Mouse (Mus musculus): ENCODE measurements around the gene Flt4. TPM values are rescaled to one million over a fixed set of nuclear protein-coding genes. Genes with fewer than 3 reads are reported as not detected.

The Flt4 gene
- total and polyA plus RNA-seq, 2 experiments from 2014 or later, result 1.4 to 2.6 TPM

DNA sequence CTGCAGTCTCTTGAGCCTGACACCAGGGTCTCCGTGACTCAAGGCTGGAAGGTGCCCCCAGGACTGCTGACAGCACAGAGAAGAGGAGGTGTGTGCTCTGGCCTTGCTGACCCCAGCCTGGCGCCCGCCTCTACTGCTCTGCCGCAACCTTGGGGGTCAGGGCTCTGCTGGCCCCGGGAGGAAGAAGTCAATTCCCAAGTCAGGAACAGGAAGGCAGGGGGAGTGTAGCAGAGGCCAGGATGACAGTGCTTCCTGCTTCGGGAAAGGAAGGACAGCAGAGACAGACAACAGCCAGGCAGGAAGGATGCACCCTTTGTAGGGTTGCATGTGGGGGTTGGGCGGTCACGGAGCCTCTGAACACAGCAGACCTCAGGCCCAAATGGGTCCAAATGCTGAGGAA, 9.4 kb downstream of the Flt4 start:
- no peak for ATAC-seq (ENCODE audit: low FRiP score)
- no peak overlapping the region for H3K4me2 ChIP-seq (ENCODE audit: low read depth, low read length, poor library complexity, severe bottlenecking)
- H3K4me3 ChIP-seq (ENCODE audit: low read depth, low read length), result no peak overlapping the region
- no peak overlapping the region for H3K27ac ChIP-seq (ENCODE audit: low read depth, low read length)
- H3K9me3 ChIP-seq (ENCODE audit: low read length), result no peaks in the 10 kb centered on the region
- no peak for DNase-seq (ENCODE audit: low spot score)
- 78% methylated on average over 8 of the region's 8 CpGs for WGBS
- no peak overlapping the region for H3K9ac ChIP-seq (replicated peaks; ENCODE audit: low read length, poor library complexity, severe bottlenecking)
- TF ChIP-seq CTCF (IDR thresholded peaks at IDR 0.05), result no peak
- peaks cover 4% of the 10 kb centered on the region; the same call in 1 of the 2 replicates for H3K27me3 ChIP-seq (ENCODE audit: insufficient read depth, low read length)
- H3K4me1 ChIP-seq (ENCODE audit: insufficient read depth, low read length), result no peaks in the 10 kb centered on the region
- no peaks in the 10 kb centered on the region for H3K36me3 ChIP-seq (ENCODE audit: insufficient read depth, low read length)

DNA sequence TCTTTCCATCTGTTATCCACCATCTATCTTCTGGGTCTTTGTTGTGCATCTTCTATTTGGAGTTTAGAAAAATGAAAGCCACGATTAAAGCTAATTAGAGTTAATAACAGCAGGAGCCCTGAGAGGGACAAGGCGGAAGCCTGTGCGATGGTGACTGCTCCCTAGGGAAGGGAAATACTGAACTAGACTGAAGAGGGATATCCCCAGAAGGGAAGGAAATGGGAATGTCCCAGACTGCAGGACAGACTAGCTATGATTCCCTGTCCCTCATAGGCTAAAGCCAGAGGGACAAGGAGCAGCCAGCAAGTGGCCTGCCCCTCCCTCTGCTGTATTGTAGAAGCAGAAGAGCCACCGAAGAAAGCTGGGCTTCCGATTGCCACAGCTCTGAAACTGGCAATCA, 12.9 kb downstream of the Flt4 start:
- no peak for TF ChIP-seq CTCF (IDR thresholded peaks at IDR 0.05)

DNA sequence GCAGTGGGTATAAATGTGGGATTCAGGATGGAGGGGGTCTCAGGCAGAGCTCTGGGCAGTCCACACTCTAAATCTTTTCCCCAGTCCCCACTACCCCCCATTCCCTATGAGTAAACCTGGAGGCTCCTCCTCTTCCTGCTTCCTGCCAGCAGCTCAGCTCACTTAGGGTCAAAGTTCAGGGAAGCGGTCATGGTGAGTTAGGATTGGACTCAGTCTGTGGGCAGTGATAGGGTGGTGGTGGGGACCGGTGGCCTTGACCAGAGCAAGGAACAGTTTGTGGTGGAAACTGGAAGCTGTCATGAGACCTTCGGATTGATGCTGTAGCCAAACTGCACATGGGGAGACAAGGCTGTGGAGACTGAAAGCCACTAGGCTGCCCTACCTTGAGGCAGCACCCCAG, 15.1 kb downstream of the Flt4 start:
- Histone ChIP-seq H3K36me3 (ENCODE audit: insufficient read depth, low read length) (no peaks in the 10 kb centered on the region), H3K27me3 (ENCODE audit: insufficient read depth, low read length) (no peaks in the 10 kb centered on the region), H3K9me3 (ENCODE audit: low read length) (no peaks in the 10 kb centered on the region), H3K27ac (ENCODE audit: low read depth, low read length) (no peak overlapping the region), H3K4me1 (ENCODE audit: insufficient read depth, low read length) (no peaks in the 10 kb centered on the region), H3K4me2 (ENCODE audit: low read depth, low read length, poor library complexity, severe bottlenecking) (no peak overlapping the region), H3K9ac (replicated peaks; ENCODE audit: low read length, poor library complexity, severe bottlenecking) (no peak overlapping the region), H3K4me3 (ENCODE audit: low read depth, low read length) (no peak overlapping the region)
- no peak for TF ChIP-seq CTCF (IDR thresholded peaks at IDR 0.05)
- no peak for ATAC-seq (ENCODE audit: low FRiP score)
- WGBS, result 88% methylated on average over 3 of the region's 3 CpGs
- DNase-seq (ENCODE audit: low spot score), result no peak

More for the DNA sequence above, 12.9 kb downstream of the Flt4 start:
- Histone ChIP-seq H3K4me2 (ENCODE audit: low read depth, low read length, poor library complexity, severe bottlenecking) (no peak overlapping the region), H3K36me3 (ENCODE audit: insufficient read depth, low read length) (no peaks in the 10 kb centered on the region), H3K4me3 (ENCODE audit: low read depth, low read length) (no peak overlapping the region), H3K27ac (ENCODE audit: low read depth, low read length) (no peak overlapping the region), H3K27me3 (ENCODE audit: insufficient read depth, low read length) (0 out of 2 replicates have a peak, but pooled peaks cover 4% of the 10 kb centered on the region), H3K4me1 (ENCODE audit: insufficient read depth, low read length) (no peaks in the 10 kb centered on the region), H3K9ac (replicated peaks; ENCODE audit: low read length, poor library complexity, severe bottlenecking) (no peak overlapping the region), H3K9me3 (ENCODE audit: low read length) (no peaks in the 10 kb centered on the region)
- WGBS, result 81% methylated on average over 5 of the region's 5 CpGs
- ATAC-seq (ENCODE audit: low FRiP score) (no peak), DNase-seq (ENCODE audit: low spot score) (no peak)

DNA sequence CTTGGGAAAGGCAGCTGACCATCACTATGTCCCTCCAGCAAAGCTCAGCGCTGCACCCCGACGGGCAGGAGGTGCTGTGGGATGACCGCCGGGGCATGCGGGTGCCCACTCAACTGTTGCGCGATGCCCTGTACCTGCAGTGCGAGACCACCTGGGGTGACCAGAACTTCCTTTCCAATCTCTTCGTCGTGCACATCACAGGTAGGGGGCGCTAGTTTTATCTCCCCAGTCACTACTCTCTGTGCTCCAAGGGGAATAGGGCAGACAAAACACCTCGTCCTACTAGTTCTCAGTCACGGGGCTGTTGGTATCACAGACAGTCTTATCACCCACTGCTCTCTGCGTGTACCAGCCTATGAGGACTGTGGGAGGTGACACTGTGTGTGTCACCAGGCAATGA, 16.8 kb downstream of the Flt4 start:
- Histone ChIP-seq H3K4me1 (ENCODE audit: insufficient read depth, low read length) (no peaks in the 10 kb centered on the region), H3K4me3 (ENCODE audit: low read depth, low read length) (no peak overlapping the region), H3K9ac (replicated peaks; ENCODE audit: low read length, poor library complexity, severe bottlenecking) (no peak overlapping the region), H3K27me3 (ENCODE audit: insufficient read depth, low read length) (no peaks in the 10 kb centered on the region), H3K4me2 (ENCODE audit: low read depth, low read length, poor library complexity, severe bottlenecking) (no peak overlapping the region), H3K9me3 (ENCODE audit: low read length) (no peaks in the 10 kb centered on the region), H3K27ac (ENCODE audit: low read depth, low read length) (no peak overlapping the region), H3K36me3 (ENCODE audit: insufficient read depth, low read length) (no peaks in the 10 kb centered on the region)
- WGBS, result 64% methylated on average over 15 of the region's 15 CpGs
- no peak for DNase-seq (ENCODE audit: low spot score)
- TF ChIP-seq CTCF (IDR thresholded peaks at IDR 0.05), result peak; percentile 26; the same call in 1 of the 2 replicates
- ATAC-seq (ENCODE audit: low FRiP score), result no peak

DNA sequence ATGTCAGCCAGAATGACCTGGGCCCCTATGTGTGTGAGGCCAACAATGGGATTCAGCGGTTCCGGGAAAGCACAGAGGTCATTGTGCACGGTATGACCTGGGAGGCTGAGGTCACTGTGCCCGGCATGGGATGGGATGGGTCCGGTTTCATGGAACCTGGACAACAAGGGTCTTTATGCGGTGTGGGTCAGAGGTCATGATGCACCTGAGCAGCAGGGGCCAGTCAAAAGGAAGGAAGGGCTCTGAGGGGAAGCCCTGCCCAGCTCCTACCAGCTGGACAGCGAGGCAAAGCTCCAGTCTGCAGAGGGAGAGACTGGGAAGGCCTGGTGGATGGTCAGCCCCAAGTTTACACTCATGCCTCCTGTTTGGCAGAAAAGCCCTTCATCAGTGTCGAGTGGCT, 17.7 kb downstream of the Flt4 start:
- H3K4me1 ChIP-seq (ENCODE audit: insufficient read depth, low read length), result no peaks in the 10 kb centered on the region
- no peaks in the 10 kb centered on the region for H3K36me3 ChIP-seq (ENCODE audit: insufficient read depth, low read length)
- H3K27ac ChIP-seq (ENCODE audit: low read depth, low read length), result no peak overlapping the region
- WGBS, result 67% methylated on average over 8 of the region's 8 CpGs
- DNase-seq (ENCODE audit: low spot score) (no peak), ATAC-seq (ENCODE audit: low FRiP score) (no peak)
- no peak for TF ChIP-seq CTCF (IDR thresholded peaks at IDR 0.05)
- no peaks in the 10 kb centered on the region for H3K9me3 ChIP-seq (ENCODE audit: low read length)
- H3K9ac ChIP-seq (replicated peaks; ENCODE audit: low read length, poor library complexity, severe bottlenecking), result no peak overlapping the region
- H3K27me3 ChIP-seq (ENCODE audit: insufficient read depth, low read length), result no peaks in the 10 kb centered on the region
- no peak overlapping the region for H3K4me2 ChIP-seq (ENCODE audit: low read depth, low read length, poor library complexity, severe bottlenecking)
- no peak overlapping the region for H3K4me3 ChIP-seq (ENCODE audit: low read depth, low read length)

DNA sequence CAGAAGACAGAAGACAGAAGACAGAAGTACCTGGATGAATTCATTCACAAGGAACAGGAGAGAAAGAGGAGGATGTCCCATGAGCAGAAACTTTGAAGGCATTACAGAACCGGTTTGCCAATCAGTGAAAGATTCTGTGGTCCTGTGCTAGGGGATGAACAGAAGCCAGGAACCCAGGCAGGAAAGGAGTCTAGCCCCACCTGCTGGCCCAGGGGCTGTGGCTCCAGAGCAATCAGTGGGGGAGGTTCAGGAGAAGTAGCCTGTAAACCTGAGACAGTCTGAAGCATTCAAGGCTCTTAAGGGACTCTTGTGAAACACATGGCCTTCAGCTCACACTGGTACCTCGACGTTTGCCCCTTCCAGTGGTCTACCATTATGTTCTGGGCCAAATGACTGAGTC, 22.1 kb downstream of the Flt4 start:
- Histone ChIP-seq H3K4me2 (ENCODE audit: low read depth, low read length, poor library complexity, severe bottlenecking) (no peak overlapping the region), H3K36me3 (ENCODE audit: insufficient read depth, low read length) (no peaks in the 10 kb centered on the region), H3K4me3 (ENCODE audit: low read depth, low read length) (no peak overlapping the region), H3K9me3 (ENCODE audit: low read length) (no peaks in the 10 kb centered on the region), H3K4me1 (ENCODE audit: insufficient read depth, low read length) (0 out of 2 replicates have a peak, but pooled peaks cover 4% of the 10 kb centered on the region), H3K27me3 (ENCODE audit: insufficient read depth, low read length) (peaks cover 22% of the 10 kb centered on the region; the same call in 1 of the 2 replicates), H3K27ac (ENCODE audit: low read depth, low read length) (no peak overlapping the region), H3K9ac (replicated peaks; ENCODE audit: low read length, poor library complexity, severe bottlenecking) (no peak overlapping the region)
- DNase-seq (ENCODE audit: low spot score), result no peak
- 45% methylated on average over 3 of the region's 3 CpGs for WGBS
- no peak for ATAC-seq (ENCODE audit: low FRiP score)
- peak; percentile 47 for TF ChIP-seq CTCF (IDR thresholded peaks at IDR 0.05)

Measured in midbrain, postnatal 0 days (tissue).